Mouse (Mus musculus) forebrain, embryonic 10.5 days (tissue): Measurements from ENCODE around the gene Helz. TPM values are rescaled to one million over a fixed set of nuclear protein-coding genes. Genes with fewer than 3 reads are reported as not detected.
"Not testable (repeated sequence)": the region's sequence is repeated elsewhere in the genome, so short reads cannot be mapped to it uniquely, and the experiment has no call there.

Experiments used
- DNase-seq: peaks from one replicate; pipeline ENCODE4 v3.0.0-alpha.2; 2017; ENCODE audit warnings: low spot score; ENCODE audit errors: extremely low spot score
- H3K27ac ChIP-seq: fragments of 300-500 bp; sonication (generic); 2 replicates; pipeline ENCODE4 v1.5.1; 2016; ENCODE audit warnings: mild to moderate bottlenecking
- H3K27me3 ChIP-seq: fragments of 300-500 bp; sonication (generic); 2 replicates; pipeline ENCODE4 v1.6.1; 2016; ENCODE audit warnings: mild to moderate bottlenecking; ENCODE audit not compliant: poor library complexity, severe bottlenecking
- H3K36me3 ChIP-seq: fragments of 300-500 bp; sonication (generic); replicated peaks from 2 replicates; pipeline ENCODE4 v1.6.1; 2016; ENCODE audit warnings: mild to moderate bottlenecking, moderate library complexity
- H3K4me1 ChIP-seq: fragments of 300-500 bp; sonication (generic); 2 replicates; pipeline ENCODE4 v1.6.1; 2016
- H3K4me3 ChIP-seq: fragments of 300-500 bp; sonication (generic); 2 replicates; pipeline ENCODE4 v1.5.1; 2016; ENCODE audit warnings: mild to moderate bottlenecking, moderate library complexity
- H3K9me3 ChIP-seq: fragments of 300-500 bp; sonication (generic); 2 replicates; pipeline ENCODE4 v1.6.1; 2016; ENCODE audit warnings: mild to moderate bottlenecking, moderate library complexity
- WGBS: fragments of 180-500 bp; shearing (Covaris S2); methylation state at CpG from one replicate; pipeline ENCODE4 v1.1.7; 2016; 5-methylcytosine and 5-hydroxymethylcytosine counted together
- polyA plus RNA-seq: library from polyadenylated mRNA; unstranded; fragments of >200 nt; fragmentation: Nextera tagmentation; extraction: Ambion mirVana; gene quantifications from 2 replicates; pipeline ENCODE4 v1.2.1, GENCODE M21; 2016

The Helz gene
- polyA plus RNA-seq, 1 experiment from 2014 or later: 20.5 TPM

GRCm38 (mm10) chr11:107571318-107571717 is 23.6 kb downstream of the Helz start:
- H3K9me3 ChIP-seq: peaks cover 4% of the 10 kb centered on the region
- no peak overlapping the region for H3K4me3 ChIP-seq
- no peak for DNase-seq
- no peaks in the 10 kb centered on the region for H3K27me3 ChIP-seq
- WGBS: 96% methylated on average over 2 of the region's 2 CpGs
- peaks cover 9% of the 10 kb centered on the region; the same call in 1 of the 2 replicates for H3K4me1 ChIP-seq
- H3K36me3 ChIP-seq: peaks cover 89% of the 10 kb centered on the region
- no peak overlapping the region for H3K27ac ChIP-seq

- no peak for DNase-seq
- Histone ChIP-seq H3K4me3 (no peak overlapping the region), H3K9me3 (peaks cover 4% of the 10 kb centered on the region), H3K27me3 (no peaks in the 10 kb centered on the region), H3K27ac (no peak overlapping the region), H3K4me1 (peaks cover 9% of the 10 kb centered on the region; the same call in 1 of the 2 replicates), H3K36me3 (peaks cover 89% of the 10 kb centered on the region)
- WGBS: 91% methylated on average over 3 of the region's 3 CpGs
Observed at GRCm38 (mm10) chr11:107572551-107572950, 24.8 kb downstream of the Helz start.

GRCm38 (mm10) chr11:107573061-107573692 is 25.4 kb downstream of the Helz start:
- WGBS: 84% methylated on average over 11 of the region's 11 CpGs
- Histone ChIP-seq H3K4me1 (peaks cover 9% of the 10 kb centered on the region; the same call in 1 of the 2 replicates), H3K27me3 (no peaks in the 10 kb centered on the region), H3K9me3 (peaks cover 4% of the 10 kb centered on the region), H3K27ac (no peak overlapping the region), H3K4me3 (no peak overlapping the region), H3K36me3 (peaks cover 91% of the 10 kb centered on the region)
- DNase-seq: no peak

DNA sequence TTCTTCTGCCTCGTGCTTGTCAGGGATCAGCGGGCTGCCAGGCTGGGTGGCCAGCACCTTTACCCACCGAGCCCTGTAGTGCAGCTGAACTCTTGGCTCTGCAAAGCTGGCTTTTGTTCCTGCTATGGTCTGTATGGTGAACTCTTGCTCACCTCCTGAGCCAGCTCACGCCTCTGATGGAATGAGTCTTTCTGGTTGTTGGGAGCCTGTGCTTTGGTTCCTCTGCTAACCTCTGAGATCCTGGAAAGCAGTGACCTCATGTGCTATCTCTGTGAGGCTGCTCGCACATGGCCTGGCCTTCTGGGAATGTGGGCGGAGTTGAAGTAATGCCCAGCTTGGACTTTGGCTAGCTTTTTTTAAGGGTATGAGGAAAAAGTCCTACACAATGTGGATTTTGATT is 26.1 kb downstream of the Helz start:
- H3K9me3 ChIP-seq: peaks cover 4% of the 10 kb centered on the region
- DNase-seq: no peak
- peaks cover 9% of the 10 kb centered on the region; the same call in 1 of the 2 replicates for H3K4me1 ChIP-seq
- WGBS: 75% methylated on average over 6 of the region's 6 CpGs
- peaks cover 91% of the 10 kb centered on the region for H3K36me3 ChIP-seq
- H3K27me3 ChIP-seq: no peaks in the 10 kb centered on the region
- no peak overlapping the region for H3K27ac ChIP-seq
- H3K4me3 ChIP-seq: no peak overlapping the region

GRCm38 (mm10) chr11:107574811-107575705 is 27.3 kb downstream of the Helz start:
- peaks cover 90% of the 10 kb centered on the region for H3K36me3 ChIP-seq
- H3K27ac ChIP-seq: no peak overlapping the region
- WGBS: 96% methylated on average over 20 of the region's 20 CpGs
- no peak for DNase-seq
- H3K4me3 ChIP-seq: no peak overlapping the region
- no peaks in the 10 kb centered on the region for H3K9me3 ChIP-seq
- H3K4me1 ChIP-seq: peaks cover 9% of the 10 kb centered on the region; the same call in 1 of the 2 replicates
- no peaks in the 10 kb centered on the region for H3K27me3 ChIP-seq

GRCm38 (mm10) chr11:107576186-107576585 is 28.5 kb downstream of the Helz start:
- Histone ChIP-seq H3K4me3 (no peak overlapping the region), H3K27me3 (no peaks in the 10 kb centered on the region), H3K36me3 (peaks cover 90% of the 10 kb centered on the region), H3K4me1 (peaks cover 9% of the 10 kb centered on the region; the same call in 1 of the 2 replicates), H3K9me3 (no peaks in the 10 kb centered on the region), H3K27ac (no peak overlapping the region)
- DNase-seq: no peak
- WGBS: 91% methylated on average over 7 of the region's 7 CpGs

DNA sequence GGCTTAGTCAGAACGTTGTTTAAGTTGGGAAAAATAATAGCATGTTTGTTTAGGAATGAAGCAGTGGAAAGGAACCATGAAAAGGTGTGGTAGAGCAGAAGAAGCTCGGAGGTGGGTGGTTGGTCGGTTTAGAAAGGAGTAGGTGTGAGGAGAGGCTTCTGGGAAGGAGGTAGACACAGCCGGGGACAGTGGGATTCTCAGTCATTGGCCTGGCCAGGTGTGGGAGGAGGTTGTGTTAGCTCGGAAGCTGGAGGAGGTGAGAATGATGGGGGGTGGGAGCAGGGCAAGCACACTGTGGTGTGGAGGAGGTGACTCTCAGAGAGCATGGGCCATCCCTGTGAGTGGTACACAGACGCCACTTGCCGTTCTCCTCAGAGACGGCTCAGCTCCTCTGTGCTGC is 29.7 kb downstream of the Helz start:
- Histone ChIP-seq H3K27me3 (no peaks in the 10 kb centered on the region), H3K4me1 (peaks cover 9% of the 10 kb centered on the region; the same call in 1 of the 2 replicates), H3K4me3 (no peak overlapping the region), H3K9me3 (no peaks in the 10 kb centered on the region), H3K36me3 (peaks cover 85% of the 10 kb centered on the region), H3K27ac (no peak overlapping the region)
- DNase-seq: no peak
- 89% methylated on average over 8 of the region's 8 CpGs for WGBS

DNA sequence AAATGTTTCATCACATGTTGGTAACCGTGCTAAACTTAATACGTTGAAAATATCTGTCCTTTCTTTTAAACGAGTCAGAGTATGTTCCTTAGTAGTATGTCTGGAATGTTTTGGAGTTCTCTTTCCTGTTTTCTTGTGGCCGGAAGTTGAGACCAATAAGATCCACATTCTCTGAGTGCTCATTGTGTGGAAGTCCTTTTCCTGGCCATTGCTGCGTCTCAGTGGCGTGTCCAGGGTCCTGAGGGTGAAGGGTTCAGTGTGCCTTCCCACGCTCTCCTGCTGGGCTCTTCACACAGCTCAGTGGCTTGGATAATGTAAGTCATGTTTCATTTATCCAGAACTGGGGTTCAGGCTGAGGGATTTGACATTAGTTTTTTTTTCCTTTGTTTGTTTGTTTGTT is 30.5 kb downstream of the Helz start:
- Histone ChIP-seq H3K27ac (no peak overlapping the region), H3K4me3 (no peak overlapping the region), H3K4me1 (peaks cover 7% of the 10 kb centered on the region; the same call in 1 of the 2 replicates), H3K27me3 (no peaks in the 10 kb centered on the region), H3K36me3 (peaks cover 79% of the 10 kb centered on the region), H3K9me3 (no peaks in the 10 kb centered on the region)
- WGBS: 78% methylated on average over 7 of the region's 7 CpGs
- no peak for DNase-seq

GRCm38 (mm10) chr11:107580786-107581185 is 33.1 kb downstream of the Helz start:
- Histone ChIP-seq H3K9me3 (no peaks in the 10 kb centered on the region), H3K27ac (no peak overlapping the region), H3K27me3 (no peaks in the 10 kb centered on the region), H3K4me1 (0 out of 2 replicates have a peak, but pooled peaks cover 5% of the 10 kb centered on the region), H3K4me3 (no peak overlapping the region), H3K36me3 (peaks cover 73% of the 10 kb centered on the region)
- 92% methylated on average over 4 of the region's 4 CpGs for WGBS
- no peak for DNase-seq

- no peaks in the 10 kb centered on the region for H3K27me3 ChIP-seq
- H3K4me1 ChIP-seq: 0 out of 2 replicates have a peak, but pooled peaks cover 5% of the 10 kb centered on the region
- WGBS: 74% methylated on average over 12 of the region's 12 CpGs
- H3K4me3 ChIP-seq: no peak overlapping the region
- no peak overlapping the region for H3K27ac ChIP-seq
- H3K9me3 ChIP-seq: no peaks in the 10 kb centered on the region
- H3K36me3 ChIP-seq: peaks cover 61% of the 10 kb centered on the region
- DNase-seq: no peak
Observed at GRCm38 (mm10) chr11:107584660-107585451, 37.1 kb downstream of the Helz start.

DNA sequence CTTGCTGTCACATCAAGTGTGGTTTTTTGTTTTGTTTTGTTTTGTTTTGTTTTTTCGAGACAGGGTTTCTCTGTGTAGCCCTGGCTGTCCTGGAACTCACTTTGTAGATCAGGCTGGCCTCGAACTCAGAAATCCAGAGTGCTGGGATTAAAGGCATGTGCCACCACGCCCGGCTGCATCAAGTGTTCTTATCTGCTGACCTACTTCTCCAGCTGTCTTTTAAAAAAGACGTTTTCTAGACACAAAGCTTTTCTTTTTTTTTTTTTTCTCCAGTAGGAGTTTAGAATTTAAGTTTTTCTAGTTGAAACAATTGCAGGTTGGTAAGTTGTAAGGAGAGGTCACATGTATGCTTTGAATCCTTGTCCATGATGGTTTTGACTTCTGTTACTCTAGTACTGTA is 38.4 kb downstream of the Helz start:
- not testable (repeated sequence) for H3K27me3 ChIP-seq, H3K27ac ChIP-seq, H3K4me3 ChIP-seq, H3K4me1 ChIP-seq, DNase-seq, H3K9me3 ChIP-seq
- peaks cover 54% of the 10 kb centered on the region for H3K36me3 ChIP-seq
- WGBS: 89% methylated on average over 5 of the region's 5 CpGs

- Histone ChIP-seq H3K4me1 (0 out of 2 replicates have a peak, but pooled peaks cover 5% of the 10 kb centered on the region), H3K9me3 (no peaks in the 10 kb centered on the region), H3K27ac (no peak overlapping the region), H3K36me3 (peaks cover 52% of the 10 kb centered on the region), H3K27me3 (no peaks in the 10 kb centered on the region), H3K4me3 (no peak overlapping the region)
- DNase-seq: no peak
- 93% methylated on average over 7 of the region's 7 CpGs for WGBS
Observed at GRCm38 (mm10) chr11:107587141-107587540, 39.4 kb downstream of the Helz start.
